Mouse (Mus musculus): Measurements from ENCODE around the gene Klrg2. TPM values are rescaled to one million over a fixed set of nuclear protein-coding genes. Genes with fewer than 3 reads are reported as not detected.

Gene Klrg2
- polyA plus RNA-seq, 1 experiment: 0.86 TPM

- TF ChIP-seq POLR2A (IDR thresholded peaks at IDR 0.05; ENCODE audit: control insufficient read depth, low read depth, low read length): no peak
- TF ChIP-seq CTCF (IDR thresholded peaks at IDR 0.05; ENCODE audit: control insufficient read depth, insufficient read depth, insufficient replicate concordance, low read depth, low read length): peak; percentile 20; the same call in 1 of the 2 replicates
- Histone ChIP-seq H3K27ac (ENCODE audit: control insufficient read depth, insufficient read depth, low read depth, low read length) (no peak overlapping the region), H3K4me3 (ENCODE audit: control insufficient read depth, low read depth, low read length) (no peak overlapping the region), H3K36me3 (ENCODE audit: control insufficient read depth, insufficient read depth, low read length) (no peaks in the 10 kb centered on the region), H3K4me1 (ENCODE audit: control insufficient read depth, insufficient read depth, low read length) (no peaks in the 10 kb centered on the region), H3K27me3 (ENCODE audit: control insufficient read depth, insufficient read depth, low read length) (no peaks in the 10 kb centered on the region)
Measured at GRCm38 (mm10) chr6:38669580-38669979, 32.5 kb upstream of the Klrg2 start.

GRCm38 (mm10) chr6:38662714-38663615, 25.9 kb upstream of the Klrg2 start, which contains the start of gene Clec2l:
Gene Clec2l (plus strand): TSS chr6:38663069.
- Histone ChIP-seq H3K36me3 (ENCODE audit: control insufficient read depth, insufficient read depth, low read length) (no peaks in the 10 kb centered on the region), H3K4me1 (ENCODE audit: control insufficient read depth, insufficient read depth, low read length) (peaks cover 7% of the 10 kb centered on the region), H3K4me3 (ENCODE audit: control insufficient read depth, low read depth, low read length) (peak within 1 kb of the TSS; percentile 73), H3K27ac (ENCODE audit: control insufficient read depth, insufficient read depth, low read depth, low read length) (no peak within 1 kb of the TSS), H3K27me3 (ENCODE audit: control insufficient read depth, insufficient read depth, low read length) (no peaks in the 10 kb centered on the region)
- TF ChIP-seq CTCF (IDR thresholded peaks at IDR 0.05; ENCODE audit: control insufficient read depth, insufficient read depth, insufficient replicate concordance, low read depth, low read length): no peak
- no peak for TF ChIP-seq POLR2A (IDR thresholded peaks at IDR 0.05; ENCODE audit: control insufficient read depth, low read depth, low read length)

- H3K27me3 ChIP-seq (ENCODE audit: control insufficient read depth, insufficient read depth, low read length): no peaks in the 10 kb centered on the region
- TF ChIP-seq POLR2A (IDR thresholded peaks at IDR 0.05; ENCODE audit: control insufficient read depth, low read depth, low read length) (no peak), CTCF (IDR thresholded peaks at IDR 0.05; ENCODE audit: control insufficient read depth, insufficient read depth, insufficient replicate concordance, low read depth, low read length) (no peak)
- H3K36me3 ChIP-seq (ENCODE audit: control insufficient read depth, insufficient read depth, low read length): no peaks in the 10 kb centered on the region
- peaks cover 7% of the 10 kb centered on the region for H3K4me1 ChIP-seq (ENCODE audit: control insufficient read depth, insufficient read depth, low read length)
- no peak overlapping the region for H3K27ac ChIP-seq (ENCODE audit: control insufficient read depth, insufficient read depth, low read depth, low read length)
- H3K4me3 ChIP-seq (ENCODE audit: control insufficient read depth, low read depth, low read length): no peak overlapping the region
Measured at GRCm38 (mm10) chr6:38661626-38662025, 24.6 kb upstream of the Klrg2 start.

GRCm38 (mm10) chr6:38650263-38650937, 13.4 kb upstream of the Klrg2 start:
- Histone ChIP-seq H3K36me3 (ENCODE audit: control insufficient read depth, insufficient read depth, low read length) (no peaks in the 10 kb centered on the region), H3K27me3 (ENCODE audit: control insufficient read depth, insufficient read depth, low read length) (no peaks in the 10 kb centered on the region), H3K27ac (ENCODE audit: control insufficient read depth, insufficient read depth, low read depth, low read length) (no peak overlapping the region), H3K4me3 (ENCODE audit: control insufficient read depth, low read depth, low read length) (no peak overlapping the region), H3K4me1 (ENCODE audit: control insufficient read depth, insufficient read depth, low read length) (no peaks in the 10 kb centered on the region)
- peak; percentile 89; the same call in 1 of the 2 replicates for TF ChIP-seq CTCF (IDR thresholded peaks at IDR 0.05; ENCODE audit: control insufficient read depth, insufficient read depth, insufficient replicate concordance, low read depth, low read length)
- no peak for TF ChIP-seq POLR2A (IDR thresholded peaks at IDR 0.05; ENCODE audit: control insufficient read depth, low read depth, low read length)

GRCm38 (mm10) chr6:38649545-38649944, 12.5 kb upstream of the Klrg2 start:
- no peaks in the 10 kb centered on the region for H3K4me1 ChIP-seq (ENCODE audit: control insufficient read depth, insufficient read depth, low read length)
- no peak for TF ChIP-seq POLR2A (IDR thresholded peaks at IDR 0.05; ENCODE audit: control insufficient read depth, low read depth, low read length)
- no peak for TF ChIP-seq CTCF (IDR thresholded peaks at IDR 0.05; ENCODE audit: control insufficient read depth, insufficient read depth, insufficient replicate concordance, low read depth, low read length)
- no peak overlapping the region for H3K4me3 ChIP-seq (ENCODE audit: control insufficient read depth, low read depth, low read length)
- H3K27ac ChIP-seq (ENCODE audit: control insufficient read depth, insufficient read depth, low read depth, low read length): no peak overlapping the region
- H3K27me3 ChIP-seq (ENCODE audit: control insufficient read depth, insufficient read depth, low read length): no peaks in the 10 kb centered on the region
- H3K36me3 ChIP-seq (ENCODE audit: control insufficient read depth, insufficient read depth, low read length): no peaks in the 10 kb centered on the region

- H3K27me3 ChIP-seq (ENCODE audit: control insufficient read depth, insufficient read depth, low read length): no peaks in the 10 kb centered on the region
Measured at GRCm38 (mm10) chr6:38643039-38643438, 6.0 kb upstream of the Klrg2 start.

GRCm38 (mm10) chr6:38642593-38642992, 5.6 kb upstream of the Klrg2 start:
- Histone ChIP-seq H3K27ac (ENCODE audit: control insufficient read depth, insufficient read depth, low read depth, low read length) (no peak overlapping the region), H3K4me1 (ENCODE audit: control insufficient read depth, insufficient read depth, low read length) (no peaks in the 10 kb centered on the region), H3K36me3 (ENCODE audit: control insufficient read depth, insufficient read depth, low read length) (no peaks in the 10 kb centered on the region), H3K4me3 (ENCODE audit: control insufficient read depth, low read depth, low read length) (no peak overlapping the region), H3K27me3 (ENCODE audit: control insufficient read depth, insufficient read depth, low read length) (no peaks in the 10 kb centered on the region)
- TF ChIP-seq POLR2A (IDR thresholded peaks at IDR 0.05; ENCODE audit: control insufficient read depth, low read depth, low read length) (no peak), CTCF (IDR thresholded peaks at IDR 0.05; ENCODE audit: control insufficient read depth, insufficient read depth, insufficient replicate concordance, low read depth, low read length) (no peak)

More at GRCm38 (mm10) chr6:38643039-38643438, 6.0 kb upstream of the Klrg2 start:
- Histone ChIP-seq H3K4me3 (ENCODE audit: control insufficient read depth, low read depth, low read length) (no peak overlapping the region), H3K4me1 (ENCODE audit: control insufficient read depth, insufficient read depth, low read length) (no peaks in the 10 kb centered on the region), H3K36me3 (ENCODE audit: control insufficient read depth, insufficient read depth, low read length) (no peaks in the 10 kb centered on the region), H3K27ac (ENCODE audit: control insufficient read depth, insufficient read depth, low read depth, low read length) (no peak overlapping the region)
- TF ChIP-seq CTCF (IDR thresholded peaks at IDR 0.05; ENCODE audit: control insufficient read depth, insufficient read depth, insufficient replicate concordance, low read depth, low read length) (no peak), POLR2A (IDR thresholded peaks at IDR 0.05; ENCODE audit: control insufficient read depth, low read depth, low read length) (no peak)
